In the genomic region with DNA sequence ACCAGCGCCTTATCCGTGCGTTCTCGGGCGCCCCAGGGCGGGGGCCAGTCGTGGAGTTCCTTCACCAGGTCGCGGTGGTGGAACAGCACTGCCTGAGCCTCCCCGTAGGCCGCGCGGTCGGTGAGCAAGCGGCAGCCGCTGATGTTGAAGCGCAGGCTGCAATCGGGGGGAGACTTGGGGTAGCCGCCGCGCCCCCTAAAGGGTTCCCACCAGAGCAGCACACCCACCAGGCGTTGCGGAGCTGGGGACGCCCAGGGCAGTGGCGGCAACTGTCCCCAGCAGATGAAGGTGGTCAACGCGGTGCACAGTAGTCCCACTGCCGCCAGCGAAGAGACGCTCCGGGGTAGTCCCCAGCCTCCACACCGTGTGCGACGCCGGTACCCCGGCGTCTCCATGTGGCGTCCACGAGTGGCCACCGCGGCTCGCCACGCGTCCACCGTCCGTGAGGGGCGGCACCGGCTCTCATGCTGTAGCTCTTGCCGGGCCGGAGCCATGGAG, we compare ENCODE assay signal across 8 mouse cellular contexts. TPM values are rescaled to one million over a fixed set of nuclear protein-coding genes. Genes with fewer than 3 reads are reported as not detected.
DNase-seq lines count a peak whose midpoint lies in the region; ATAC-seq and TF ChIP-seq lines count a peak whose summit lies in the region.

No protein-coding gene starts in this region.

- peak overlapping the region; percentile 98 for H3K4me2 ChIP-seq in embryonic facial prominence, embryonic 11.5 days (ENCODE audit: low read depth, low read length)
- H3K4me2 ChIP-seq in hindbrain, embryonic 12.5 days (replicated peaks): peak overlapping the region; percentile 91
- H3K4me2 ChIP-seq in liver, embryonic 14.5 days (ENCODE audit: low read depth): peak overlapping the region; percentile 66
- H3K4me2 ChIP-seq in neural tube, embryonic 14.5 days (ENCODE audit: low read depth, low read length): peak overlapping the region; percentile 91

- ATAC-seq in embryonic facial prominence, embryonic 11.5 days (replicated peaks; ENCODE audit: insufficient number of reproducible peaks, low FRiP score, low TSS enrichment, low read depth): peak; percentile 75
- peak; percentile 86 for ATAC-seq in hindbrain, embryonic 12.5 days (ENCODE audit: low FRiP score)
- peak; percentile 15; the same call in 1 of the 2 replicates for ATAC-seq in liver, embryonic 14.5 days (ENCODE audit: insufficient read depth)
- peak; percentile 87 for ATAC-seq in neural tube, embryonic 14.5 days (ENCODE audit: low read depth)

- peak overlapping the region; percentile 57 for H3K4me3 ChIP-seq in embryonic facial prominence, embryonic 11.5 days (ENCODE audit: low read depth, low read length)
- peak overlapping the region; percentile 50 for H3K4me3 ChIP-seq in hindbrain, embryonic 12.5 days
- H3K4me3 ChIP-seq in liver, embryonic 14.5 days (ENCODE audit: insufficient read depth in 1 of 2, low read depth in 2 of 2, low read length in 2 of 2): peak overlapping the region; percentile 40 to 46
- peak overlapping the region; percentile 46 for H3K4me3 ChIP-seq in neural tube, embryonic 14.5 days (ENCODE audit: low read depth, low read length)

- TF ChIP-seq EP300 in liver, embryonic 14.5 days (IDR thresholded peaks at IDR 0.05; ENCODE audit: low read depth): no peak

- no peaks in the 10 kb centered on the region; the same call in 1 of the 2 replicates for H3K27me3 ChIP-seq in embryonic facial prominence, embryonic 11.5 days (ENCODE audit: control insufficient read depth, insufficient read depth, low read length)
- H3K27me3 ChIP-seq in hindbrain, embryonic 12.5 days: peaks cover 30% of the 10 kb centered on the region
- H3K27me3 ChIP-seq in liver, embryonic 14.5 days (ENCODE audit: control insufficient read depth, insufficient read depth, low read length): peaks cover 4% of the 10 kb centered on the region
- H3K27me3 ChIP-seq in neural tube, embryonic 14.5 days (ENCODE audit: control insufficient read depth, insufficient read depth, low read length): no peaks in the 10 kb centered on the region

- peaks cover 3% of the 10 kb centered on the region; the same call in 1 of the 2 replicates for H3K4me1 ChIP-seq in embryonic facial prominence, embryonic 11.5 days (ENCODE audit: control insufficient read depth, insufficient read depth, low read length)
- H3K4me1 ChIP-seq in hindbrain, embryonic 12.5 days: 0 out of 2 replicates have a peak, but pooled peaks cover 11% of the 10 kb centered on the region
- no peaks in the 10 kb centered on the region for H3K4me1 ChIP-seq in liver, embryonic 14.5 days (replicated peaks; ENCODE audit: control insufficient read depth in 2 of 2, insufficient read depth in 2 of 2, low read length in 1 of 2)
- 0 out of 2 replicates have a peak, but pooled peaks cover 6% of the 10 kb centered on the region for H3K4me1 ChIP-seq in neural tube, embryonic 14.5 days (ENCODE audit: control insufficient read depth, insufficient read depth, low read length)

- no peaks in the 10 kb centered on the region for H3K36me3 ChIP-seq in embryonic facial prominence, embryonic 11.5 days (replicated peaks; ENCODE audit: control insufficient read depth, insufficient read depth, low read depth, low read length)
- H3K36me3 ChIP-seq in hindbrain, embryonic 12.5 days: no peaks in the 10 kb centered on the region
- no peaks in the 10 kb centered on the region for H3K36me3 ChIP-seq in liver, embryonic 14.5 days (replicated peaks; ENCODE audit: control insufficient read depth, insufficient read depth, low read depth)
- H3K36me3 ChIP-seq in neural tube, embryonic 14.5 days (ENCODE audit: control insufficient read depth, insufficient read depth, low read length): no peaks in the 10 kb centered on the region

- 0 out of 2 replicates have a peak overlapping the region, but pooled peaks have one; percentile 20 for H3K27ac ChIP-seq in embryonic facial prominence, embryonic 11.5 days (replicated peaks; ENCODE audit: low read depth, low read length)
- peak overlapping the region; percentile 32; the same call in 1 of the 2 replicates for H3K27ac ChIP-seq in hindbrain, embryonic 12.5 days
- H3K27ac ChIP-seq in liver, embryonic 14.5 days: no peak overlapping the region
- no peak overlapping the region for H3K27ac ChIP-seq in neural tube, embryonic 14.5 days (ENCODE audit: low read depth, low read length)

- H3K9ac ChIP-seq in embryonic facial prominence, embryonic 11.5 days (replicated peaks; ENCODE audit: low read length): peak overlapping the region; percentile 72
- peak overlapping the region; percentile 64 for H3K9ac ChIP-seq in hindbrain, embryonic 12.5 days
- H3K9ac ChIP-seq in liver, embryonic 14.5 days (replicated peaks): peak overlapping the region; percentile 18; the same call in 1 of the 2 replicates
- H3K9ac ChIP-seq in neural tube, embryonic 14.5 days (replicated peaks; ENCODE audit: low read depth, low read length): peak overlapping the region; percentile 66

- TF ChIP-seq CTCF in liver, embryonic 14.5 days (IDR thresholded peaks at IDR 0.05; ENCODE audit: low read depth): no peak

- DNase-seq in spleen, postnatal 10 days (ENCODE audit: low spot score in 2 of 2): peak; percentile 10 to 27
- DNase-seq in spleen, postnatal 14 days (ENCODE audit: low spot score in 2 of 2): no peak
- DNase-seq in embryonic facial prominence, embryonic 11.5 days (ENCODE audit: low spot score): peak; percentile 45
- DNase-seq in liver, embryonic 14.5 days (ENCODE audit: low read depth in 3 of 3, low spot score in 3 of 3): no peak
- DNase-seq in left cerebral cortex, adult 11 months (ENCODE audit: low spot score): no peak
- DNase-seq in frontal cortex, postnatal 36 days (ENCODE audit: low spot score in 2 of 2): no peak

- WGBS in embryonic facial prominence, embryonic 11.5 days: 0% methylated on average over 34 of the region's 50 CpGs
- under 1% methylated on average over 41 of the region's 50 CpGs for WGBS in hindbrain, embryonic 12.5 days
- WGBS in liver, embryonic 14.5 days (ENCODE audit: insufficient replicate concordance): 1% methylated on average over 50 of the region's 50 CpGs
- WGBS in neural tube, embryonic 14.5 days: under 1% methylated on average over 50 of the region's 50 CpGs

- H3K9me3 ChIP-seq in embryonic facial prominence, embryonic 11.5 days (replicated peaks; ENCODE audit: control insufficient read depth, low read length): no peaks in the 10 kb centered on the region
- H3K9me3 ChIP-seq in hindbrain, embryonic 12.5 days (replicated peaks): no peaks in the 10 kb centered on the region
- no peaks in the 10 kb centered on the region for H3K9me3 ChIP-seq in liver, embryonic 14.5 days (ENCODE audit: control insufficient read depth, low read length)
- H3K9me3 ChIP-seq in neural tube, embryonic 14.5 days (ENCODE audit: control insufficient read depth, low read length): no peaks in the 10 kb centered on the region

RNA-seq across cellular contexts. Expression of gene Fut4, which starts 0.6 kb away (rescaled TPM):
- 4.3 and 5.0 TPM in 2 replicates for polyA plus RNA-seq in embryonic facial prominence, embryonic 11.5 days (2014; fragmentation: Nextera tagmentation; extraction: Ambion mirVana)
- 2.2 and 2.4 TPM in 2 replicates for polyA plus RNA-seq in hindbrain, embryonic 12.5 days (2016; fragmentation: Nextera tagmentation; extraction: Ambion mirVana)
- 0.30 and 0.39 TPM in 2 replicates for polyA plus RNA-seq in liver, embryonic 14.5 days (2012; rRNA removed)
- polyA plus RNA-seq in liver, embryonic 14.5 days (2014; fragmentation: Nextera tagmentation; extraction: Ambion mirVana): 0.37 and 0.66 TPM in 2 replicates
- polyA plus RNA-seq in neural tube, embryonic 14.5 days (2014; fragmentation: Nextera tagmentation; extraction: Ambion mirVana): 2.2 TPM in 2 replicates

RNA-seq across cellular contexts. Expression of gene Piwil4, which starts 11.0 kb away (rescaled TPM):
- polyA plus RNA-seq in embryonic facial prominence, embryonic 11.5 days (2014; fragmentation: Nextera tagmentation; extraction: Ambion mirVana): not detected in 2 replicates
- polyA plus RNA-seq in hindbrain, embryonic 12.5 days (2016; fragmentation: Nextera tagmentation; extraction: Ambion mirVana): 0.17 and 0.39 TPM in 2 replicates
- polyA plus RNA-seq in liver, embryonic 14.5 days (2012; rRNA removed): 0.04 and 0.08 TPM in 2 replicates
- polyA plus RNA-seq in liver, embryonic 14.5 days (2014; fragmentation: Nextera tagmentation; extraction: Ambion mirVana): 0.13 TPM in 1 of 2 replicates, not detected in the other
- 0.31 and 0.32 TPM in 2 replicates for polyA plus RNA-seq in neural tube, embryonic 14.5 days (2014; fragmentation: Nextera tagmentation; extraction: Ambion mirVana)

RNA-seq across cellular contexts. Expression of gene 1700012B09Rik, which starts 19.3 kb away (rescaled TPM):
- 0.43 and 0.58 TPM in 2 replicates for polyA plus RNA-seq in embryonic facial prominence, embryonic 11.5 days (2014; fragmentation: Nextera tagmentation; extraction: Ambion mirVana)
- 3.6 and 4.2 TPM in 2 replicates for polyA plus RNA-seq in hindbrain, embryonic 12.5 days (2016; fragmentation: Nextera tagmentation; extraction: Ambion mirVana)
- not detected in 2 replicates for polyA plus RNA-seq in liver, embryonic 14.5 days (2012; rRNA removed)
- polyA plus RNA-seq in liver, embryonic 14.5 days (2014; fragmentation: Nextera tagmentation; extraction: Ambion mirVana): not detected in 2 replicates
- 0.70 and 1.6 TPM in 2 replicates for polyA plus RNA-seq in neural tube, embryonic 14.5 days (2014; fragmentation: Nextera tagmentation; extraction: Ambion mirVana)

RNA-seq across cellular contexts. Expression of gene Mre11a, which starts 32.9 kb away (rescaled TPM):
- polyA plus RNA-seq in embryonic facial prominence, embryonic 11.5 days (2014; fragmentation: Nextera tagmentation; extraction: Ambion mirVana): 33.0 and 39.2 TPM in 2 replicates
- polyA plus RNA-seq in hindbrain, embryonic 12.5 days (2016; fragmentation: Nextera tagmentation; extraction: Ambion mirVana): 20.6 and 25.9 TPM in 2 replicates
- 4.1 and 7.1 TPM in 2 replicates for polyA plus RNA-seq in liver, embryonic 14.5 days (2012; rRNA removed)
- 12.9 and 15.2 TPM in 2 replicates for polyA plus RNA-seq in liver, embryonic 14.5 days (2014; fragmentation: Nextera tagmentation; extraction: Ambion mirVana)
- polyA plus RNA-seq in neural tube, embryonic 14.5 days (2014; fragmentation: Nextera tagmentation; extraction: Ambion mirVana): 15.2 and 15.6 TPM in 2 replicates

RNA-seq across cellular contexts. Expression of gene Ankrd49, which starts 33.1 kb away (rescaled TPM):
- polyA plus RNA-seq in embryonic facial prominence, embryonic 11.5 days (2014; fragmentation: Nextera tagmentation; extraction: Ambion mirVana): 56.1 and 57.3 TPM in 2 replicates
- polyA plus RNA-seq in hindbrain, embryonic 12.5 days (2016; fragmentation: Nextera tagmentation; extraction: Ambion mirVana): 44.4 and 45.6 TPM in 2 replicates
- polyA plus RNA-seq in liver, embryonic 14.5 days (2012; rRNA removed): 8.3 and 13.6 TPM in 2 replicates
- polyA plus RNA-seq in liver, embryonic 14.5 days (2014; fragmentation: Nextera tagmentation; extraction: Ambion mirVana): 28.4 and 29.5 TPM in 2 replicates
- 25.9 and 31.9 TPM in 2 replicates for polyA plus RNA-seq in neural tube, embryonic 14.5 days (2014; fragmentation: Nextera tagmentation; extraction: Ambion mirVana)

Comparison
In these comparisons a context has a peak if more than half of its experiments do, and no peak if none do; other contexts are left out.
1. DNase-seq: peak in spleen, postnatal 10 days (2 of 2) and embryonic facial prominence, embryonic 11.5 days (single experiment); none in spleen, postnatal 14 days (0 of 2), liver, embryonic 14.5 days (0 of 3), left cerebral cortex, adult 11 months (single experiment) and frontal cortex, postnatal 36 days (0 of 2).
2. ATAC-seq: peak in every context shown above with its lines; median percentile 87 in neural tube, embryonic 14.5 days; 86 in hindbrain, embryonic 12.5 days; 75 in embryonic facial prominence, embryonic 11.5 days; 15 in liver, embryonic 14.5 days.
3. H3K27ac ChIP-seq: peak in embryonic facial prominence, embryonic 11.5 days (single experiment) and hindbrain, embryonic 12.5 days (single experiment); none in liver, embryonic 14.5 days (single experiment) and neural tube, embryonic 14.5 days (single experiment).
4. H3K9ac ChIP-seq: peak in every context shown above with its lines; median percentile 72 in embryonic facial prominence, embryonic 11.5 days; 66 in neural tube, embryonic 14.5 days; 64 in hindbrain, embryonic 12.5 days; 18 in liver, embryonic 14.5 days.
5. Peak in every context shown above with its lines, with median percentiles within 50 percentile points of each other: H3K4me2 ChIP-seq and H3K4me3 ChIP-seq.